Mouse (Mus musculus): ENCODE data around the gene Chd3.
"Not testable (repeated sequence)": the region's sequence is repeated elsewhere in the genome, so short reads cannot be mapped to it uniquely, and the experiment has no call there.

Gene Chd3

DNA sequence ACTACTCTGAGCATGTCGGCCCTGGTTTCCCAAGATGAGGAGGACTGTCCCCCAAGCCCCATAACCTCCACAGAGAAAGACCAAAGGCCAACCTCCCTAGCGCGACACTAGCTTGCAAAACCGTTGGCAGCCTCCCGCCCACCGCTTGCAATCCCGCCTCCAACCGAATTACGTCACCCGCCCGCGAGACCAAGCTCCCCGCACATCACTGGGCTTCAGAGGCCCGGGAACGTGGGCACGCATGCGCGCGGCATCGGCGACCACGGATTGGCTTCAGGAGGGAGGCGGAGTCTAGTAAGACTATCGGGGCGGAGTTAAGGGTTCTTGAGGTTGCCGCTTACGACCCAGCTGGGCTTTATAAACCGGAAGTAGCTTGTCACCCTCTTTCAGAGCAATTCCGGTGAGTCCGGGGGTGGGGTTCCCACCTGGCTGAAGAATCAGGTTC lies 45.5 kb downstream of the Chd3 start, which contains the start of the genes Cntrob and Trappc1:
Cntrob (minus strand) TSS at position 109 of the 445 bp plus-strand sequence.
Trappc1 (plus strand) TSS at position 314 of the 445 bp plus-strand sequence.
- peak; percentile 100 for DNase-seq (ENCODE audit: low spot score)

DNA sequence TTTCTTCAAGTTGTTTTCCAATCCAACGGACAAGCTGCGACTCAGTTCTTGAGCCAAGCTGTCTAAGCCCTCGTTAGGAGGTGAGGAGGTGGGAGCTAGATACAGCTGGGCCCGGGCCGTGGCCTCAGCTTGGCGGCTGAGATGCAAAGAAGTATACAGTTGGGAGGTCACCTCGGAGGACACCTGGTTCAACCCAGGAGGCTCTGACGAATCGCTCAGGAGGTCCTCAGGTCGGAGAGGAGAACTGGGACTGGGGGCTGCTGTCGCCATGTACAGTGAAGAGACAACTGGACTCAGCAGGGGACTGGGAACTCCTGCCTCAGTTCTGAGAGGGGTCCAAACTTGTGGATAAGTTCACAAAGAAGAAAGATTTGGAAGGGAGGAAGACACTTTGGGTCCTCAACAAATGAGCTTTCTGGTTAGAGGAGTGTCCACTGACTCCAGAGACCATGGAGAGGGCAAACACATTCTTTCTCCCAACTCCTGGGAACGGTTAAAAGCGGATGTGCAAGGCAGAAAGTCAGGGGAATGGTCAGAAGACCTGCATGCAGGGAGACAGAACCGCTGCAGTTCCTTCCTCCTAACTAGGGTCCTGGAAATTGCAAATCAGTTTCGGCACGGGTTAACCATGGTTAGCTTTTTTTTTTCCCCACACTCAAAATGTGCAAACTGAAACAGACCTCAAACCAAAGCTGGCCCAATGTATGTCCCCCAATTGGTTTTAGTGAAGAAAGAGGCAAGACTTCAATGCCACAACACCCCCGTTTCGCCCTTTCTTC lies 46.3 kb downstream of the Chd3 start:
- DNase-seq (ENCODE audit: low spot score) = peak; percentile 20

DNA sequence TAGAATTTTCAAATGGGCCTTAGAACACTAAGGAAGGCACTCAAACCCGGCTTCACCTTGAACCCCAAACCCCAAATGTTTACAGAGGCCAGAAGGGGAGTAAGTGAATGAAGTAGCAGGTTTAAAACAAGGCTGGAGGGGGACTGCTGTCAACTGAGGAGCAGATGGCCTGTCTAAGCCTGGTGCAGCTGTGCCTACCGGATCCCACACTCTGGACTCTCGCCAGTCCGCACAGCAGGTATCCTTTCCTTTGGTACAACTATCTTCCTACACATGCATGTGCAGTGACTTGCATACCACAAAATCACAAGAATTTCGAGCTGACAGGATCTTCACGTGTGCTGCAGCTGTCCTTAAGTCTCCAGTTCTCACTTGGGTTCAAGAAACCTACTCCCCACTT lies 47.2 kb downstream of the Chd3 start:
- DNase-seq (ENCODE audit: low spot score) = no peak

DNA sequence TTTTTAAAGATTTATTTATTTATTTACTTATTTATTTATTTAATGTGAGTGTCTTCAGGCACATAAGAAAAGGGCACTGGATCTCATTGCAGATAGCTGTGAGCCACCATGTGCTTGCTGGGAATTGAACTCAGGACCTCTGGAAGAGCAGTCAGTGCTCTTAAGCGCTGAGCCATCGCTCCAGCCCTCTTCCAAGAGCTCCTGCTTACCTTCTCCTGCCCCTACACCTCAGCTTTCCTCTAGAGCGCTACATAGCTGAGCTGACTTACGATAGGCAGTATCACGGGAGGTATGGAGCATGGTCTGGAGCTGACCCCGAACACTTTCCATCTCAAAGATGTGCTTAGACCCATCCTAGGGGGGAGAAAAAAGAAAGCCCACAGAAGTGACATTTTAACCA lies 47.6 kb downstream of the Chd3 start:
- DNase-seq (ENCODE audit: low spot score) = no peak

DNA sequence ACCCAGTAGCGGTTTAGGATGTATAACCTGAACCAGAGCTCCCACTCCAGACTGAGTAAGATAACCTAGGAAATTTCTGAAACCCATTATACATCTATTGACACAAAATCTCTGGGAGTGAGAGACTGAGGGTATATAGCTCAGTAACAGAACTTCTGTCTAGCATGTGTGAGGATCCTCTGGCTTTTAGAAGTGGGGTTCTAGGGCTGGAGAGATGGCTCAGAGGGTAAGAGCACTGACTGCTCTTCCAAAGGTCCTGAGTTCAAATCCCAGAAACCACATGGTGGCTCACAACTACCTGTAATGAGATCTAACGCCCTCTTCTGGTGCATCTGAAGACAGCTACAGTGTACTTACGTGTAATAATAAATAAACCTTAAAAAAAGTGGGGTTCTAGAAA lies 51.2 kb downstream of the Chd3 start:
- not testable (repeated sequence) for DNase-seq (ENCODE audit: low spot score)

DNA sequence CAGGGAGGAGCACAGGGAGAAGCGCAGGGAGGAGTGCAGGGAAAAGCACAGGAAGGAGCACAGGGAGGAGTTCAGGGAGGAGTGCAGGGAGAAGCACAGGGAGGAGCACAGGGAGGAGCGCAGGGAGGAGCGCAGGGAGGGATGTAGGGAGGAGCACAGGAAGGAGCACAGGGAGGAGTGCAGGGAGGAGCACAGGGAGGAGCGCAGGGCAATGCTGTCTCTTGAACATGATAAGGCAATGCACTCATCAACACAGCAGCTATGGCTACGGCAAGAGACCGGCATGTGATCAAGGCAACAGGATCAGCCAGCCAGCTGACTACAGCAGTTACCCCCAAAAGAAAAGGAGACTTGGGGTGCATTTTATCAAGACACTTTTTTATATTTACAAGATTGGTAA lies 52.8 kb downstream of the Chd3 start:
- no peak for DNase-seq (ENCODE audit: low spot score)

DNA sequence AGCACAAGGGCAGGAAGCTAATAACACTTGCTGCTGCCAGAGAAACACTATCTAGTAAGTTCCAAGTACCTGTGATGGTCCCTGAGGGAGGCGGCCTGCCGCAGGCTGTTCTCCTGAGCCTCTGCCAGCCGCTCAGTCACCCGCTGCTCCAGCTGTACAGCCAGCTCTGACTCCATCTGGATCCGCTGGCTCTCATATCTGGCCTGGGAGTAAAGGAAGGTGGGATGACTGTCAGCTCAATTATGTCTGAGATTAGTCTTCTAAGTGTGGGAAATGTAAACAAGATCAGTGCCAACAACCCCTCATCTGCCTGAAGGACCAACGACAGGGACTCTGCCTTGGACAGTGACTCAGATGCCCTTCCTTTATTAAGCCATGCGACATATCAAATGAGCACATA lies 57.9 kb downstream of the Chd3 start:
- no peak for DNase-seq (ENCODE audit: low spot score)

DNA sequence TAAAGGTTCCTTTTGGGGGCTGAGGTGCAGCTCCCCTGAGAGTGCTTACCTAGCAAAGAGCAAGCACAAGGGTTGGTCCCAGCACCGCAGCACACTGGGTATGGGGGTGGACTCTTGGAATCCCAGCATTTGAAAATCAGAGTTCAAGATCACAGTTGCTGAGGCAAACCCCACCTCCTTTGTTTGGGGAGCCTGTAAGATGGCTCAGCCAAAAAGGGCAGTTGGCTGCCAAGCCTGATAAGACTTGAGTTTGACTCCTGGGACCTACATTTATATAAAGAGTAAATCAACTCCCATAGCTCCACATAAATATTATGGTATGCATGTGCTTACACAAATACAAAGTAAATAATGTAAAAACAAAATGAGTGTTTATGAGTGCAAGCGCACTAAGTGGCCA lies 63.2 kb downstream of the Chd3 start:
- DNase-seq (ENCODE audit: low spot score) = no peak

DNA sequence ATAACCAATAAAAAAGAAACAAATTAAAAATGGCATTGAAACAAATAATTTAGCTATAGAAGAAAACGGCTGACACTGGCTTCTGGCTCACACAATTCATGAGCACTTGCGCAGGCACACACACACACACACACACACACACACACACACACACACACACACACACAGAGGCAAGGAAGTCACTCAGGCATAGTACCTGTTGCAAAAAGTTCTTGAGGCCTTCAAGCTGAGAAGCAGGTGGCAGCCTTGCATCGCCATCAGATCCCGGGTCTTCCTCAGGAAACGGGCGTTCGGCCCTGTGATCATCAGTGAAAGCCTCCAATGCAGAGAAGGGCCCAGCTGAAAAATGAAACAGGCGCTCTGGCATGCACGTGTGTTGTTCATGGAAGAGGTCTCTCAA lies 63.9 kb downstream of the Chd3 start:
- DNase-seq (ENCODE audit: low spot score) = no peak

DNA sequence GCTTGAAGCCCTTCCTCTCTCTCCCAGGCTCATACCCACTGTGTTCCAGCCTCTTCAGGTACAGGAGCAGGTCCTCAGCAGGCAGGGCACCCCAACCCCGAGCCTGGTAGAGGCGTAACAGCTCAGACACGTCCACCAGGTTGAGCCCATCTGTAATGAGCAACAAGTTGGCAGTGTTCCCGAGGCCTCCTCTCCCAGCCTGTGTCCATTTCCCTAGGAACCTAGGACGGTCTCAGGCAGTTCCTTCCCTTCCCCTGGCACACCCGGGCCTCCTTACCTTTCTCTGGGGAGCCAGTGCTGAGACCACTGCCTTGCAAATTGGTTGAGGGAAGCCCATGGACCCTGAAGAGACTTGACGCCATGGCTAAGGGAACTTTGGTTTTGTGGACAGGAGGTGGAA lies 66.4 kb downstream of the Chd3 start:
- no peak for DNase-seq (ENCODE audit: low spot score)

DNA sequence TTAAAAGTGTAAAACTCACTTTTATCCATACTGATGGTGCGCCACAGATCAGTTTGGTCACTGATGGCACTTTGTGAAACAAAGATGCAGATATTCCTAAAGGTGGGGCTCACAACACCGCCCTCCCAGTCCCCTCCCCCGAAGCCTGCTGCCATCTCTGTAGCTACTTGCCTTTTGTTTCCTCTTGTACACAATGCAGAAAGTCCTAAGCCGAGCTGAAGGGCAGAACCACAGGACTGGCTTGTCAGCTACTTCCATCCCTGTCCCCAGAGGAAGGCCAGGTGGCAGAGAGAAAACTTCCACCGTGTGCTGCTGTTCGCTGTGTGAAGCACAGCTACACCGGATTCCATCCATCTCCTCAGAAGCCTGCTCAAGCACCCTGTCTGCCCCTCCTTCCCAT lies 71.0 kb downstream of the Chd3 start:
- no peak for DNase-seq (ENCODE audit: low spot score)

DNA sequence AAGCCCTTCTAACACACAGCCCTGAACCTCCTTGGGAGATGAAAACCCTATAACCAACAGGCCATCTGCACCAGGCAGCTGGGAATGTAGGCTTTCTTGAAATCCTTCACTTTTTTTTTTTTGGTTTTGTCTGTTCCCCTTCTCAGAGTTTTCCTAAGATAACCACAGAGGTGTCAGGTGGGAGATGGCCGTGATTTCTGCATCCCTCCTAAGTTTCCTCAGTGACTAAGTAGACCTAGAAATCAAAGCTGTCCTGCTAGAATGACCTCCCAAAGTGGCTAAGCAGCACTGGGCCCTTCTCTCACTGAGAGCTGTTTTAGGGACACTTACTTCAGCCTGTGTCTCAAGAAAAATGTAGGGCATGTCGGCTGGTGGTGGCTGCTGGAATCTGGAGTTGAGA lies 71.4 kb downstream of the Chd3 start:
- DNase-seq (ENCODE audit: low spot score) = no peak

DNA sequence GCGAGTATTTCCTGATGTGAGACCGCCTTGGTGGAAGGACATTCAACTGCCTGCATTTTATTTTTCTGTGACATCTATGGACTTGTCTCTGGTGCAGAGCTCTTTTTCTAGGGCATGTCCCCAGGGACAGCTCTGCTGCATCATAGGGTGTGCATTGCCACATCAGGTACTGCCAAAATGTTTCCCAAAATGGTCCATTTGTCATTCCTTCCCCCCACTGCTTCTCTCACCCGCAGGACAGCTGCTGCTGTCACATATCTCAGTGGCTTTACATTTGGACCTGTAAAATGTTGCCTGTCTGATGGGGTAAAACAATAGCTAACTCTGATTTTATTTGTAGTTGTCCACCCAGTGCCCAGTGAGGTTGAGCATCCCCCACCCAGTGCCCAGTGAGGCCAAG lies 73.9 kb downstream of the Chd3 start:
- DNase-seq (ENCODE audit: low spot score) = no peak
